Mouse (Mus musculus): Measurements from ENCODE around the gene Endod1. TPM values are rescaled to one million over a fixed set of nuclear protein-coding genes. Genes with fewer than 3 reads are reported as not detected.

Gene Endod1
- polyA plus RNA-seq, 1 experiment from 2014 or later: 26.8 TPM

GRCm38 (mm10) chr9:14372440-14372839, 8.9 kb downstream of the Endod1 start:
- Histone ChIP-seq H3K36me3 (ENCODE audit: control insufficient read depth, insufficient read depth, low read length) (no peaks in the 10 kb centered on the region), H3K4me2 (ENCODE audit: low read length) (no peak overlapping the region), H3K27ac (ENCODE audit: low read depth) (no peak overlapping the region), H3K9me3 (ENCODE audit: control insufficient read depth, low read length) (no peaks in the 10 kb centered on the region), H3K9ac (ENCODE audit: low read length) (no peak overlapping the region), H3K27me3 (replicated peaks; ENCODE audit: control insufficient read depth, insufficient read depth, low read length) (no peaks in the 10 kb centered on the region), H3K4me1 (replicated peaks; ENCODE audit: control insufficient read depth, insufficient read depth, low read length) (no peaks in the 10 kb centered on the region), H3K4me3 (ENCODE audit: low read depth, low read length) (no peak overlapping the region)
- DNase-seq (ENCODE audit: low spot score): no peak
- ATAC-seq (replicated peaks; ENCODE audit: low FRiP score, low TSS enrichment, low read depth): no peak

- no peaks in the 10 kb centered on the region for H3K4me1 ChIP-seq (replicated peaks; ENCODE audit: control insufficient read depth, insufficient read depth, low read length)
- H3K27ac ChIP-seq (ENCODE audit: low read depth): no peak overlapping the region
- H3K27me3 ChIP-seq (replicated peaks; ENCODE audit: control insufficient read depth, insufficient read depth, low read length): no peaks in the 10 kb centered on the region
- H3K36me3 ChIP-seq (ENCODE audit: control insufficient read depth, insufficient read depth, low read length): no peaks in the 10 kb centered on the region
- H3K9ac ChIP-seq (ENCODE audit: low read length): no peak overlapping the region
- H3K4me3 ChIP-seq (ENCODE audit: low read depth, low read length): no peak overlapping the region
- ATAC-seq (replicated peaks; ENCODE audit: low FRiP score, low TSS enrichment, low read depth) (no peak), DNase-seq (ENCODE audit: low spot score) (no peak)
- no peaks in the 10 kb centered on the region for H3K9me3 ChIP-seq (ENCODE audit: control insufficient read depth, low read length)
- H3K4me2 ChIP-seq (ENCODE audit: low read length): no peak overlapping the region
These were observed 12.0 kb downstream of the Endod1 start for GRCm38 (mm10) chr9:14369271-14369670.

GRCm38 (mm10) chr9:14367850-14368249, 13.5 kb downstream of the Endod1 start:
- Histone ChIP-seq H3K36me3 (ENCODE audit: control insufficient read depth, insufficient read depth, low read length) (no peaks in the 10 kb centered on the region), H3K9me3 (ENCODE audit: control insufficient read depth, low read length) (no peaks in the 10 kb centered on the region)
- ATAC-seq (replicated peaks; ENCODE audit: low FRiP score, low TSS enrichment, low read depth): no peak

DNA sequence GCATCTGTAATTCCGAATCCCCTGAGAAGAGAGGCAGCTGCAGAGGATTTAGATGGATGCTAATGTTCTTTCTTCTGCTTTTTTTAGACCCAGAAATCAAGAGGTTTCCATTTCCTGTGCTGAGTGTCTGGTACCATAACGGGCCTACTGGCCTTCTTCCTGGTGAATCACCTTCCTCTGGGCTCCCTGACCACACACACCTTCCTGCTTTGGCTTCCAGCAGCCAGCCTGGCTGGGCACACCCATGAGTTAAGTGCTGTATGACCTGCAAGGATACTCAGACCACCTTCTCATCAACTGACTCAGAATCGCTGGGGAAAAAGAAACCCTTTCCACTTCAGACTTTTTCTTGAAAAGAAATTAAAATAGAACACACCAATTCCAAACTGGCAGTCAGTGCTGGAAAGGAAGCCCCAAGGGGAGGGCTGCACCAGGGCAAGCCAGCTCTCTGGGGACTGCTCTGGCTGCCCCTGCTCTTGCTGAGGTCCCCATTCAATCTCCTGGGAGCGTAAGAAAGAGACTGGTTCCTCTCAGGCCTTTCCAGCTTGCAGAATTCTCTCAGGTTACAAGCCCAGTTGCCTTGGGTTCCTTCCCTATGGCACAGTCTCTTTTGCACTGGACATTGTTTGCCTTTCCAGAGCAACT, 15.7 kb downstream of the Endod1 start:
- H3K9me3 ChIP-seq (ENCODE audit: control insufficient read depth, low read length): no peaks in the 10 kb centered on the region
- no peak overlapping the region for H3K9ac ChIP-seq (ENCODE audit: low read length)
- no peak overlapping the region for H3K4me3 ChIP-seq (ENCODE audit: low read depth, low read length)
- no peaks in the 10 kb centered on the region for H3K36me3 ChIP-seq (ENCODE audit: control insufficient read depth, insufficient read depth, low read length)
- H3K27me3 ChIP-seq (replicated peaks; ENCODE audit: control insufficient read depth, insufficient read depth, low read length): no peaks in the 10 kb centered on the region
- no peak overlapping the region for H3K4me2 ChIP-seq (ENCODE audit: low read length)
- no peaks in the 10 kb centered on the region for H3K4me1 ChIP-seq (replicated peaks; ENCODE audit: control insufficient read depth, insufficient read depth, low read length)
- H3K27ac ChIP-seq (ENCODE audit: low read depth): no peak overlapping the region
- no peak for ATAC-seq (replicated peaks; ENCODE audit: low FRiP score, low TSS enrichment, low read depth)
- DNase-seq (ENCODE audit: low spot score): no peak
- 59% methylated on average over 4 of the region's 4 CpGs for WGBS

More at GRCm38 (mm10) chr9:14367850-14368249, 13.5 kb downstream of the Endod1 start:
- Histone ChIP-seq H3K4me3 (ENCODE audit: low read depth, low read length) (no peak overlapping the region), H3K9ac (ENCODE audit: low read length) (no peak overlapping the region), H3K27ac (ENCODE audit: low read depth) (no peak overlapping the region), H3K27me3 (replicated peaks; ENCODE audit: control insufficient read depth, insufficient read depth, low read length) (no peaks in the 10 kb centered on the region), H3K4me2 (ENCODE audit: low read length) (no peak overlapping the region), H3K4me1 (replicated peaks; ENCODE audit: control insufficient read depth, insufficient read depth, low read length) (no peaks in the 10 kb centered on the region)
- 94% methylated on average over 4 of the region's 4 CpGs for WGBS
- DNase-seq (ENCODE audit: low spot score): no peak

GRCm38 (mm10) chr9:14364719-14365118, 16.6 kb downstream of the Endod1 start:
- WGBS: 93% methylated on average over 9 of the region's 9 CpGs

DNA sequence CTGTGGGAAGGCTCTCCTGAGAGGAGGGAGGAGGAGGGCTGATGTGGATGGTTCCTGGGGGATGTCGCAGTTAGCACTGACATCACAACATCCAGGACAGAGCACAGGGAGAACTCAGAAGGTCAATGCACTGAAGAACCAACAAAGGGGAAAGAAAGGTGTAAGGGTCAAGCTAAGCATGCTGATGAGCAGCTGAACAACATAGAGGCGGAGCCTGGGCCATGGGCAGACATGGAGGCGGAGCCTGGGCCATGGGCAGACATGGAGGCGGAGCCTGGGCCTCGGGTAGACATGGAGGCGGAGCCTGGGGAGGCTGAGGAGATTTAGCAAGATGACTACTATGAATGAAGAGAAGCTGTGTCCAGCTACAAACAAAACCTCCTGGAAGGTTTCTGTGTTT, 17.8 kb downstream of the Endod1 start:
- Histone ChIP-seq H3K36me3 (ENCODE audit: control insufficient read depth, insufficient read depth, low read length) (no peaks in the 10 kb centered on the region), H3K4me1 (replicated peaks; ENCODE audit: control insufficient read depth, insufficient read depth, low read length) (no peaks in the 10 kb centered on the region), H3K9ac (ENCODE audit: low read length) (no peak overlapping the region), H3K4me3 (ENCODE audit: low read depth, low read length) (no peak overlapping the region), H3K9me3 (ENCODE audit: control insufficient read depth, low read length) (no peaks in the 10 kb centered on the region), H3K27ac (ENCODE audit: low read depth) (no peak overlapping the region), H3K4me2 (ENCODE audit: low read length) (no peak overlapping the region), H3K27me3 (replicated peaks; ENCODE audit: control insufficient read depth, insufficient read depth, low read length) (no peaks in the 10 kb centered on the region)
- 81% methylated on average over 6 of the region's 6 CpGs for WGBS
- ATAC-seq (replicated peaks; ENCODE audit: low FRiP score, low TSS enrichment, low read depth): no peak
- DNase-seq (ENCODE audit: low spot score): no peak

More at GRCm38 (mm10) chr9:14364719-14365118, 16.6 kb downstream of the Endod1 start:
- Histone ChIP-seq H3K9me3 (ENCODE audit: control insufficient read depth, low read length) (no peaks in the 10 kb centered on the region), H3K36me3 (ENCODE audit: control insufficient read depth, insufficient read depth, low read length) (no peaks in the 10 kb centered on the region), H3K27me3 (replicated peaks; ENCODE audit: control insufficient read depth, insufficient read depth, low read length) (no peaks in the 10 kb centered on the region), H3K9ac (ENCODE audit: low read length) (no peak overlapping the region), H3K27ac (ENCODE audit: low read depth) (no peak overlapping the region), H3K4me3 (ENCODE audit: low read depth, low read length) (no peak overlapping the region), H3K4me2 (ENCODE audit: low read length) (no peak overlapping the region), H3K4me1 (replicated peaks; ENCODE audit: control insufficient read depth, insufficient read depth, low read length) (no peaks in the 10 kb centered on the region)
- DNase-seq (ENCODE audit: low spot score) (no peak), ATAC-seq (replicated peaks; ENCODE audit: low FRiP score, low TSS enrichment, low read depth) (no peak)

DNA sequence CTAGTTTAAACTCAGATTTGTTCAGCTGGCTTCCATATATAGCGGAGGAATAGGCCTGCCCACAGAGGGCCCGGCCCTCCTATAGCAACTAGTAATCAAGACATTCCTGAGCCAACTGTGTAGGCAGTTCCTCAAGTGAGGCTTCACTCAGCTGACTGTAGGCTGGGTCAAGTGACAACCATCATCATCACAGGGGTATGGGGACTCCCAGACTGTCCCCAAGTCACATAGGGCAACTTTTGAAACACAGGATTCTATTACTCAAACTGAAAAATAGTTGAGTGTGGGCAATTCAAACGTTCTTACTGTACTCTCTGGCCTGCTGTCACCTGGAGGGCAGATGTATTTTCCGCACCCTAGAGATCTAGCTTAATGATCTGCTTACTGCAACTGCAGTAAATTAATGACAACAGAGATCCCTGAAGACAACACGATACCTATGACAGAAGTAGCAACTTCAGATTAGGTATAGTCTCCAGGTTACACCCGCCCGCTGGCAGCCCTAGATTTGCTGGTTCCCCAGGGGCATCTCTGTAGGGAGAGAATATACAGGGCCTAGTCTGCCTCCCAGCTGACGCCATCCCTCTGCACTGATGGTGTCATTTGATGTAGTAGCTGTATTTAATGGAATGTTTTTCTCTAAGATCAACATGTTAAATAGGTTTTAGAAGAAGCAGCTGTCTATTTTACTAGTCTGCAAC, 19.1 kb downstream of the Endod1 start:
- Histone ChIP-seq H3K27me3 (replicated peaks; ENCODE audit: control insufficient read depth, insufficient read depth, low read length) (no peaks in the 10 kb centered on the region), H3K9ac (ENCODE audit: low read length) (no peak overlapping the region), H3K27ac (ENCODE audit: low read depth) (no peak overlapping the region), H3K36me3 (ENCODE audit: control insufficient read depth, insufficient read depth, low read length) (peaks cover 5% of the 10 kb centered on the region), H3K9me3 (ENCODE audit: control insufficient read depth, low read length) (no peaks in the 10 kb centered on the region), H3K4me1 (replicated peaks; ENCODE audit: control insufficient read depth, insufficient read depth, low read length) (no peaks in the 10 kb centered on the region), H3K4me2 (ENCODE audit: low read length) (no peak overlapping the region), H3K4me3 (ENCODE audit: low read depth, low read length) (no peak overlapping the region)
- DNase-seq (ENCODE audit: low spot score): no peak
- WGBS: 83% methylated on average over 8 of the region's 8 CpGs
- ATAC-seq (replicated peaks; ENCODE audit: low FRiP score, low TSS enrichment, low read depth): no peak

GRCm38 (mm10) chr9:14357033-14357432, 24.3 kb downstream of the Endod1 start:
- Histone ChIP-seq H3K9ac (ENCODE audit: low read length) (no peak overlapping the region), H3K4me2 (ENCODE audit: low read length) (no peak overlapping the region), H3K9me3 (ENCODE audit: control insufficient read depth, low read length) (no peaks in the 10 kb centered on the region), H3K36me3 (ENCODE audit: control insufficient read depth, insufficient read depth, low read length) (peaks cover 17% of the 10 kb centered on the region), H3K4me1 (replicated peaks; ENCODE audit: control insufficient read depth, insufficient read depth, low read length) (no peaks in the 10 kb centered on the region), H3K4me3 (ENCODE audit: low read depth, low read length) (no peak overlapping the region), H3K27ac (ENCODE audit: low read depth) (no peak overlapping the region), H3K27me3 (replicated peaks; ENCODE audit: control insufficient read depth, insufficient read depth, low read length) (no peaks in the 10 kb centered on the region)
- ATAC-seq (replicated peaks; ENCODE audit: low FRiP score, low TSS enrichment, low read depth) (no peak), DNase-seq (ENCODE audit: low spot score) (no peak)
- WGBS: 79% methylated on average over 4 of the region's 4 CpGs

DNA sequence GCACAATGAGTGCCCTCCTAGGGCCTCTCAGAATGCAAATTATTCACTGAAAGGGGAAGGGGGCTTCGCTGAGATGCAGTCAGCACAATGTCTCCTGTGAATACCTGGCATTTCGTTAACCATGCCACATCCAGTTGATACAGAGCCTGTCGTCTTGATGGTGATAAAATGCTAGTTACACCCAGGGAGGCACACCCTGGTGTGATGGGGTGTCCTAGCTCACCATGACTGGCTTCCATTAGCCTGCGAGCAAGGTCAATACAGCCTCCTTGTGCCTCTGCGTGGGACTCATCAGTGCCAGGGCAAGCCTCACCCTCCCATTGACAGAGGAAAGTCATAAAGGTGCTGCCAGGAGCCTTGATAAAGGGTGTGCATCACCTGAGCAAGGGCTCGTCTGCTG, 26.5 kb downstream of the Endod1 start:
- no peak overlapping the region for H3K4me3 ChIP-seq (ENCODE audit: low read depth, low read length)
- H3K4me1 ChIP-seq (replicated peaks; ENCODE audit: control insufficient read depth, insufficient read depth, low read length): no peaks in the 10 kb centered on the region
- H3K4me2 ChIP-seq (ENCODE audit: low read length): no peak overlapping the region
- H3K27ac ChIP-seq (ENCODE audit: low read depth): no peak overlapping the region
- DNase-seq (ENCODE audit: low spot score) (no peak), ATAC-seq (replicated peaks; ENCODE audit: low FRiP score, low TSS enrichment, low read depth) (no peak)
- peaks cover 17% of the 10 kb centered on the region for H3K36me3 ChIP-seq (ENCODE audit: control insufficient read depth, insufficient read depth, low read length)
- H3K9me3 ChIP-seq (ENCODE audit: control insufficient read depth, low read length): no peaks in the 10 kb centered on the region
- no peaks in the 10 kb centered on the region for H3K27me3 ChIP-seq (replicated peaks; ENCODE audit: control insufficient read depth, insufficient read depth, low read length)
- WGBS: 78% methylated on average over 6 of the region's 6 CpGs
- no peak overlapping the region for H3K9ac ChIP-seq (ENCODE audit: low read length)

Measured in intestine, embryonic 14.5 days (tissue).